Mouse (Mus musculus): ENCODE data around the gene Usp22.

DNA sequence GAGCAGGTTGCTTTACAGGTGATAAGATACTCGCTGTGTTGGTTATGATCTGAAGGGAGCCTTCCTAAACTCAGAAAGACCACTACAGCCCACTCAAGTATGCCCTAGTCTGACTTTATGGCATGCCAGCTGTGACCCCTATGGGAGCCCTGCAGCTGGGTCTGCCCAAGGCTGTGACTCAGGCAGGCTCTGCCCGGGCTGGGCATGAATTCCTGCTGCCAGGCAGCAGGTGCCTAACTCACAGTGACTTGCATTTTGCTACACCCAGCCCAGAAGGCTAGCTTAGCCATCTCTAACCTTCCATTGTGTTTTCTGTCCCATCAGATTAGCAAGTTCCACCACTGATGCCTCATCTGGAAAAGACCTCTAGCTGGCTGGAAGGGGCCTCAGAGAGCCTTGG is 28.0 kb upstream of the Usp22 start:
- TF ChIP-seq CTCF (IDR thresholded peaks at IDR 0.05; ENCODE audit: low read depth) = no peak
- TF ChIP-seq EP300 (IDR thresholded peaks at IDR 0.05; ENCODE audit: low read depth) = no peak

All from heart, postnatal 0 days (tissue).